Mouse (Mus musculus) stomach, embryonic 15.5 days (tissue): Measurements from ENCODE around the gene Npm1. TPM values are rescaled to one million over a fixed set of nuclear protein-coding genes. Genes with fewer than 3 reads are reported as not detected.

Experiments
- ATAC-seq: fragments of 200-750 bp; cut with Nextera tagmentation; 2 replicates; pipeline ENCODE4 v1.8.0; 2017; ENCODE audit warnings: low read depth, moderate number of reproducible peaks, moderate TSS enrichment; ENCODE audit not compliant: insufficient read depth, low FRiP score
- H3K27ac ChIP-seq: fragments of 300-500 bp; sonication (generic); 2 replicates; pipeline ENCODE4 v1.5.1; 2015; ENCODE audit warnings: mild to moderate bottlenecking, inconsistent platforms
- H3K27me3 ChIP-seq: fragments of 300-500 bp; sonication (generic); replicated peaks from 2 replicates; pipeline ENCODE4 v1.6.1; 2015; ENCODE audit warnings: inconsistent platforms
- H3K36me3 ChIP-seq: fragments of 300-500 bp; sonication (generic); 2 replicates; pipeline ENCODE4 v1.6.1; 2015; ENCODE audit warnings: inconsistent platforms
- H3K4me1 ChIP-seq: fragments of 300-500 bp; sonication (generic); 2 replicates; pipeline ENCODE4 v1.6.1; 2015; ENCODE audit warnings: inconsistent platforms
- H3K4me2 ChIP-seq: fragments of 300-500 bp; sonication (generic); 2 replicates; pipeline ENCODE4 v1.6.1; 2015; ENCODE audit warnings: mild to moderate bottlenecking, inconsistent platforms
- H3K4me3 ChIP-seq: fragments of 300-500 bp; sonication (generic); replicated peaks from 2 replicates; pipeline ENCODE4 v1.5.1; 2015; ENCODE audit warnings: inconsistent platforms
- H3K9ac ChIP-seq: fragments of 300-500 bp; sonication (generic); 2 replicates; pipeline ENCODE4 v1.6.1; 2015; ENCODE audit warnings: inconsistent platforms
- H3K9me3 ChIP-seq: fragments of 300-500 bp; sonication (generic); 2 replicates; pipeline ENCODE4 v1.6.1; 2016; ENCODE audit warnings: inconsistent platforms
- WGBS: fragments of 180-500 bp; shearing (Covaris S2); methylation state at CpG from one replicate; pipeline ENCODE4 v1.1.7; 2015; 5-methylcytosine and 5-hydroxymethylcytosine counted together
- polyA plus RNA-seq: library from polyadenylated mRNA; unstranded; fragments of >200 nt; fragmentation: Nextera tagmentation; extraction: Ambion mirVana; gene quantifications from 2 replicates; pipeline ENCODE4 v1.2.1, GENCODE M21; 2015

The Npm1 gene
- polyA plus RNA-seq, 1 experiment from 2014 or later, result 849 TPM

DNA sequence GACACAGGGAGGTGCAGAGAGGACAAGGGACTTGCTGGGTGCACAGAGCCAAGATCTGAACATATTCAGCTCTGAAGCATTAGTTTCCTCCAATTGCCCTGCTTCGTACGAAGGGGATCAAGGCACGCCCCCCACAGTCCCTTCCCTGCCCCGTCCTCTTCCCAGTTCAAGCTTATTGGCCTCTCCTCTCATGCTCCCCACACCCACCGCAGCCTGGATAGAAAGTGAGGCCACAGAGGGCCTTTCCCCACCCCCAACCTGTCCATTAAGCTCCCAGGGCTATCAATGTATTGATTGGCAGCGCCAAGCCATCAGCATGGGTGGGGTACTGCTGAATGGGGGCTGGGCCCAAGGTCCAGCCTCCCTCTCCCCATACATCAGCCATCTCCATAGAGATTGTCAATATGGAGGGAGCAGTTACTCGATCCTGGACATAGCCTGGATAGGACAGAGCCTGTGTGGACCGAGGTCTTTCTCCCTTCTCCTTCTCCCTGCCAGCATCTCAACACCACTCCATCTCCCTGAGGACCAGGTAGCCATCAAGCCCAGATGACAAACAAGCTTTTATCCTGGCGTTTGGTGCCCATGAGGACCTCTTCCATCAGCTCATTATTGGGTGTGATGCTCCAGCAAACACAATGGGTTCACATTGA, 23.4 kb downstream of the Npm1 start:
- peaks cover 5% of the 10 kb centered on the region; the same call in 1 of the 2 replicates for H3K27me3 ChIP-seq
- no peak overlapping the region for H3K4me2 ChIP-seq
- no peak overlapping the region for H3K27ac ChIP-seq
- no peaks in the 10 kb centered on the region for H3K36me3 ChIP-seq
- no peak overlapping the region for H3K9ac ChIP-seq
- no peaks in the 10 kb centered on the region for H3K9me3 ChIP-seq
- no peak for ATAC-seq
- no peak overlapping the region for H3K4me3 ChIP-seq
- WGBS, result 72% methylated on average over 9 of the region's 9 CpGs
- H3K4me1 ChIP-seq, result no peaks in the 10 kb centered on the region

DNA sequence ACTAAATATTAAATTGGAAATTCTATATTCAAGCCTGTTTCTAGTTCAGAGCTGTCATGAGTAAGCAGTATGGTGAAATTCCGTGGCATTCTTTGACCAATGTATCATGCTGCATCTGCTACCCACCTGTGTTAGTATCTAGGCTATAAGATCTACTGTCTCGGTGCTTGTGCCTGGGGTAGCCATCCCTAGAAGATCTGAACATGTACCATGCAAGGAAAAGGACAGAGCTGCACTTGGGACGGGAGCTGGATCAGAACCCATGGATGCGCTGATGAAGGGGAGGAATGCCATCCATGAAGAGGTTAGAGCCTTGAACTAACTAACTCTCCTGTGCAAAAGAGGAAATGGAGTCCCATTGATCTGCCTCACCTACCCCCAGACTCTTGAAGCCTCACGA, 24.3 kb downstream of the Npm1 start:
- Histone ChIP-seq H3K27ac (no peak overlapping the region), H3K9ac (no peak overlapping the region), H3K4me3 (no peak overlapping the region), H3K4me1 (no peaks in the 10 kb centered on the region), H3K27me3 (peaks cover under 1% of the 10 kb centered on the region; the same call in 1 of the 2 replicates), H3K9me3 (no peaks in the 10 kb centered on the region), H3K36me3 (no peaks in the 10 kb centered on the region), H3K4me2 (no peak overlapping the region)
- 81% methylated on average over 5 of the region's 5 CpGs for WGBS
- no peak for ATAC-seq

DNA sequence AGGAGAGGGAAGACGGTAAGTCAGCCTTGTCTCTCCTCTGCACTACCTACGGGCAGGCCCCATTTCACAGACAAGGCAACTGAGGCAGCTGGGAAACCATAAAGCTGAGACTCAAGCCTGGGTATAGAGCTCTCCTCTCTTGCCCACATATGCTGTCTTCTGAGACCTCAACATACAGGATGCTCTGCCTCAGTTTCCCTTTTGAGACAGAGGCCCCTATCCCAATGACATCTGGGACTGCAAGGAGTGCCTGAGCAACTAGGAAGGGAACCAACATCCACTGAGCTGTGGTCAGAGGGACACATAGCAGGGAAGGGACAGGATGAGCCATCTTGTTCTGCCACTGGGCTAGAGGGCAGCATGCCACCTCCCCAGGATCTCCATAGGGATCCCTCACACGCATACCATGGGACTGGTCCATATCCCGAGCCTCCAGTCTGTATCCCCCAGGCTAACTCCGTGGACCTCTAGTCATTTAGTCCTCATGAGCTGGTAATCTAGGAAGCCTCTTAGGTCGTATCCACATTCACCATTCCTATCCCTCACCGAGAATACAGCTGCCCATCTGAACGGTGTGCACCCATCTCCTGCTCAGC, 28.5 kb downstream of the Npm1 start:
- H3K4me1 ChIP-seq, result no peaks in the 10 kb centered on the region
- WGBS, result 82% methylated on average over 8 of the region's 8 CpGs
- H3K4me2 ChIP-seq, result no peak overlapping the region
- H3K27me3 ChIP-seq, result no peaks in the 10 kb centered on the region
- H3K27ac ChIP-seq, result no peak overlapping the region
- no peak for ATAC-seq
- no peaks in the 10 kb centered on the region for H3K9me3 ChIP-seq
- no peaks in the 10 kb centered on the region for H3K36me3 ChIP-seq
- no peak overlapping the region for H3K9ac ChIP-seq
- no peak overlapping the region for H3K4me3 ChIP-seq

DNA sequence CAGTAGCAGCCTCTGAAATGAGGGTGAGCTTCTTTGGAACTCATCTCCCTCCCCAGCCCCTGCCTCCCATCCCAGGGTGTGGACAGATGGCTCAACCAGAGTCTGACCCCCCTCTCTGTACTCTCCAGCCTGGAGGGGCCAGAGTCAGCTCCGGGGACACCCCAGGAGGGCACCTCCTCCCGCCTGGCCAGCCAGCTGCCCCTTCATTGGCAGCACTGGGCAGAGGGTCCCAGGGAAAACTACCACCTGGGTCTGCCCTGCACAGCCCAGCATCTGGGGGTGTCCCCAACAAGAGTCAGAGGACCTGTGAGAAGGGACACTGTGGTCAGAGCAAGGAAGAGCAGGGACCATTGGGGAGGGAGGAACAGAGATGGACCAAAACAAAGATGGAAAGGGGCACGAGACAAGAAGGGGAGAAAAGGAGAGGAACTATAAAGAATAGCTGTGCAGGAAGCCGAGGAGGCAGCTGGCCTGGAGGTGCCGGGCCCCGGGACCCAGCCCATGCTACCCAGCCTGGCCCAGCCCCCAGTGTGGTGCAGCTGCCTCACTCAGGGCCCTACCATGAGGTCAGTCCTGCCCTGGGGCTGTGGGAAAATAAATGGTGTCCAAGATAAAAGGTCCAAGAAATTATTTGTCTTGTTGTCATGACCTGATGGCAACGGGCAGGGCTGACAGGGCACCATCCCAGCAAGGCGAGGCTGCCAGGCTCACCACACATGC, 30.2 kb downstream of the Npm1 start:
- Histone ChIP-seq H3K9me3 (no peaks in the 10 kb centered on the region), H3K4me3 (no peak overlapping the region), H3K9ac (no peak overlapping the region), H3K27ac (no peak overlapping the region), H3K27me3 (no peaks in the 10 kb centered on the region), H3K4me2 (no peak overlapping the region), H3K36me3 (no peaks in the 10 kb centered on the region), H3K4me1 (no peaks in the 10 kb centered on the region)
- no peak for ATAC-seq
- 53% methylated on average over 8 of the region's 8 CpGs for WGBS

DNA sequence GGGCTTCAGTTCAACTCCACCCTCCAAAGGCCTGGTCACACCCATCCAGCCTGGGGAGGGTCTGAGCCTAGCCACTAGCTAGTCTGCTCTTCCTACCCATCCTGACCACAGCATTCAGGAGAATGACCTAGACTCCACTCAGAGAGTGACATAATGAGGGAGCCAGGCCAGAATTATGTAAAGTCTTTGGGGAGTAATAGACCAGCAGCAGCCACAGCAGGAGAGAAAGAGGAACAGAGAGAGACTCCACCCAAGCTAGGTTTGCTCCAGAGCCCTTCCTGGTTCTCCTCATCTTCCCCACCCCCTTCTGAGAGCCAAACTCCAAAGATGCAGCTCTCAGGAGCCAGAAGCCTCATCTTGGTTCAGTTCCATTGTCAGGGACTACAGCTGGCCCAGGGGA, 35.9 kb downstream of the Npm1 start:
- H3K4me1 ChIP-seq, result peaks cover 7% of the 10 kb centered on the region
- ATAC-seq, result no peak
- H3K4me2 ChIP-seq, result no peak overlapping the region
- no peaks in the 10 kb centered on the region for H3K9me3 ChIP-seq
- H3K9ac ChIP-seq, result no peak overlapping the region
- no peak overlapping the region for H3K4me3 ChIP-seq
- H3K27ac ChIP-seq, result no peak overlapping the region
- H3K36me3 ChIP-seq, result no peaks in the 10 kb centered on the region
- no peaks in the 10 kb centered on the region for H3K27me3 ChIP-seq

DNA sequence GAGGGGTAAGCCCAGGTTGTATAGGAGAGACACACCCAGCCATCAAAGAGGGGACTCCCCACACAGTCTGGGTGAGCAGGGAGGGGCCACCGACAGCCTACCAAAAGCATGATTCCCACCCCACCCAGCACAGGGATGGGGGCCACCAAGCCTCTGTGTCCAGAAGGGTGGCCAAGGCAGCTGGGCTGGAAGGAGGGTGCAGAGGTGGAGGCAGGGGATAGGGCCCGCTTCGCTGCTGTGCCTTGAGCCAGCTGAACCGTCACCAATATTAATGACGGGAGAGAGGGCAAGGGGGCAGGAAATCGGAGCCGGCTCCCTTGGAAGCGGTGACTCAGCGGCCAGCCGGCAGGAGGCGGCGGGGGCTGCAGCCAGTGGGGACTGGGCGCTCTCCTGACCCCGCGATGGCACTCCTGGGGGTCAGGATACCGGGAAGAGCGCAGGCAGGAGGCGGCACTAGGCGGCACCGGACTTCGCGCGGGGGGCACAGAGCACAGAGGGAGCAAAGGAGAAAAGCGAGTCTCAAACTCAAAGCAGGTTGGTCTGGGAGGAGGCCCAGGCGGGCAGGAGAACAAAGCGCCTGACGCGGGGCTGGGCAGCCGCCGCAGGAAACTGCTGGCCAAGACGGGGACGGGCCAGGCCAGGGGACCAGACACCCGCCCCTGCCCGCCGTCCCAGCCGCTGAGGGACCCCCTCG, 40.3 kb downstream of the Npm1 start:
- Histone ChIP-seq H3K27ac (no peak overlapping the region), H3K9ac (no peak overlapping the region), H3K4me2 (peak overlapping the region; percentile 76), H3K9me3 (no peaks in the 10 kb centered on the region), H3K4me1 (peaks cover 7% of the 10 kb centered on the region), H3K36me3 (no peaks in the 10 kb centered on the region), H3K27me3 (no peaks in the 10 kb centered on the region), H3K4me3 (peak overlapping the region; percentile 33)
- 4% methylated on average over 37 of the region's 37 CpGs for WGBS
- 0 out of 2 replicates have a peak, but pooled peaks have one; percentile 41 for ATAC-seq

DNA sequence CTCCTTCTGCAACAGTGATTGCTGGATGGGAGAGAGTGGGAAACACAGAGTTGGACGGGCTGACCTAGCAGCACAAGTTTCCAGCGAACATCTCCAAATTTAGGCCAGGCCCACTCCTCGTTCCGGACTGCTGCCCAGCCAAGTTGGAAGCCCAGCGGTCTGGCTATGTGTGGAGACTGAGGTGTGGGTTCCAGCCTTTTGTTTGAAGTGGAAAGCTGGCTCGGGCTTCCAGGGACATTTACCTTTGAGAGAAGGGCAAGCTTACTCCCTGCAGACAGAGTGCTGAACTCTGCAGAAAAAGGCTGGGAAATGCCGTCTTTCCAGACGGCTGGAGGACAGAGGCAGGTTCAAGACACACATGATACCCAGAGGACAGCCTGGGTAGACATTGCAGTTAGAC, 43.5 kb downstream of the Npm1 start:
- 74% methylated on average over 8 of the region's 8 CpGs for WGBS
- no peak overlapping the region for H3K9ac ChIP-seq
- H3K36me3 ChIP-seq, result no peaks in the 10 kb centered on the region
- H3K27me3 ChIP-seq, result no peaks in the 10 kb centered on the region
- H3K27ac ChIP-seq, result no peak overlapping the region
- H3K9me3 ChIP-seq, result no peaks in the 10 kb centered on the region
- H3K4me3 ChIP-seq, result no peak overlapping the region
- no peak overlapping the region for H3K4me2 ChIP-seq
- no peak for ATAC-seq
- H3K4me1 ChIP-seq, result peaks cover 7% of the 10 kb centered on the region

DNA sequence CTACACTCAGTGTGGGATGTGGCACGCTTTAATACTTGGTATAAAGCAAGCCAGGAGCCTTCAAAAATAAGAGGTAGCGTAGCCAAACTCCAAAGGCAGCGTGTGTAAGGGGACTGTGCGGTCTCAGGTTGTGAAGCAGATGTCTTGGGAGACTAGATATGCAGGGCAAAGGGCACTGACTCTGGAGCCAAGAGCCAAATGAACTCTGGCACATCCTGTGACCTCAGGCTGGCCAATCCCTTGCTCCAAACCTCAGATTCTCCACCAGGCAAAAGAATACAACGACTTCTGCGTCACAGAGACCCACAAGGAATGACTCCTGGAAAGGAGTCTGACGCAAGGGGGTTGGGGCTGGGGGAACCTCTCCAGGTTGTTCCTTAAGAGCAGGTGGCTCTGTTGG, 43.9 kb downstream of the Npm1 start:
- H3K27me3 ChIP-seq, result no peaks in the 10 kb centered on the region
- H3K9ac ChIP-seq, result no peak overlapping the region
- no peaks in the 10 kb centered on the region for H3K36me3 ChIP-seq
- no peak overlapping the region for H3K4me2 ChIP-seq
- H3K4me1 ChIP-seq, result peaks cover 7% of the 10 kb centered on the region
- ATAC-seq, result no peak
- no peak overlapping the region for H3K4me3 ChIP-seq
- no peaks in the 10 kb centered on the region for H3K9me3 ChIP-seq
- H3K27ac ChIP-seq, result no peak overlapping the region
- 70% methylated on average over 7 of the region's 7 CpGs for WGBS

DNA sequence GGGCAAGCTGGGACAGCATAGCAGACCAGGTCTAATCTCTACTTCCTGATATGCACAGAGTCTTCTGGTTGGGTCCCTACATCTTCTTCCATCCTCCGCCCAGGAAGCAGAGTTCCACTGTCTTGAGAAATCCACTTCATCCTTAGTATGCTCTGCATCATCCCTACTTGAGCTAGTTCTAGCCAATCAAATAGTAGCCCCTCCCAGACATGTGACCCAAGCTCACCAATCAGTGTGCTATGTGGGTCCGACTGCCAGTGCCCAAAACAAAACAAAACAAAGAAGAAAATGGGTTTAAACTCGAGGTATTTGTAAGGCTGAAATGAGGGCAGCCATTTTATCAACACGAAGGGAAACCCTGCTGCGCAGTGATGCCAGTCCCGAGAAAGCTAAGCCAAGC, 44.5 kb downstream of the Npm1 start:
- no peaks in the 10 kb centered on the region for H3K9me3 ChIP-seq
- H3K36me3 ChIP-seq, result no peaks in the 10 kb centered on the region
- H3K27ac ChIP-seq, result no peak overlapping the region
- 63% methylated on average over 6 of the region's 6 CpGs for WGBS
- H3K4me1 ChIP-seq, result peaks cover 7% of the 10 kb centered on the region
- no peak overlapping the region for H3K9ac ChIP-seq
- no peak overlapping the region for H3K4me3 ChIP-seq
- no peak overlapping the region for H3K4me2 ChIP-seq
- ATAC-seq, result no peak
- no peaks in the 10 kb centered on the region for H3K27me3 ChIP-seq

DNA sequence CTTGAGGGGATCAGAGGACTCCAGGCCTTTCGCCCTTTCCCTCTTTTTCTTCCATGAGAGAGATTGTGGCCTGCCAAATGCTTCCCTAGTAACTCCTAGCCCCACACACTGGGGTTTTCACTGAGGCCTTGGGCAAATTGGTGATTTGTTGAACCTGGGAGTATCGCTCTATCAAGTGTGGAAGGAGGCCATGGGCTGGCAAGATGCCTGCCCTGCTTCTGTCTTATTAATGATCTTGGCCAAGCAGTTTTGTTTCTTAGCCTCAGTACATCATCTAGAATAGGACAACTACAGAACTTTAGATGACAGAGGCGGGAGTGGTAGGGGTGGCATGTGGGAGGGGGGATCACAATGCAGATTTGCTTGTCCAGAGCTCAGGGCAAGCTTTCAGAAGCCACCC, 47.2 kb downstream of the Npm1 start:
- no peak overlapping the region for H3K9ac ChIP-seq
- H3K27ac ChIP-seq, result no peak overlapping the region
- H3K9me3 ChIP-seq, result no peaks in the 10 kb centered on the region
- no peak overlapping the region for H3K4me2 ChIP-seq
- WGBS, result 79% methylated on average over 3 of the region's 3 CpGs
- H3K4me3 ChIP-seq, result no peak overlapping the region
- H3K36me3 ChIP-seq, result no peaks in the 10 kb centered on the region
- no peaks in the 10 kb centered on the region for H3K4me1 ChIP-seq
- ATAC-seq, result no peak
- H3K27me3 ChIP-seq, result no peaks in the 10 kb centered on the region

DNA sequence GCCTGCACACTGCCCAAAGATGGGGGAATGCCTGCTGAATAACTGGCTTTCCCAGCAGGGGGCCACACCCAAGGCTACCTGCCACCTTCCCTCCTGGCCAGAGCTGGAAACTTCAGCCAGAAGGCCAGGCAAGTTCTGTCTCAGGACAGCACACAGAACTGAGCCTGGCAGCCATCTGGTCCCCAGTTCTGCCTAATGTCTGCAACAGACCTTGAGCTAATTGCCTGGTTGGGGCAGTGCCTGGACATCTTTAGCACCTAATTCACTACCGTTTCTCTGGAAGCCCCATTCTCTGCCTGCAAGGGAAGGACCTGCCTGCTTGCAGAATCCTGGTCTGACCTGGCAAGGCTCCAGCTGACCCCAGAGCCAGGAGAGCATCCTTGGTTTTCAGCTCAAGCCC, 50.6 kb downstream of the Npm1 start:
- no peak overlapping the region for H3K9ac ChIP-seq
- no peaks in the 10 kb centered on the region for H3K36me3 ChIP-seq
- H3K4me1 ChIP-seq, result no peaks in the 10 kb centered on the region
- WGBS, result 5% methylated on average over 1 of the region's 1 CpGs
- H3K27me3 ChIP-seq, result no peaks in the 10 kb centered on the region
- no peak for ATAC-seq
- H3K9me3 ChIP-seq, result no peaks in the 10 kb centered on the region
- H3K4me3 ChIP-seq, result no peak overlapping the region
- no peak overlapping the region for H3K27ac ChIP-seq
- H3K4me2 ChIP-seq, result no peak overlapping the region

DNA sequence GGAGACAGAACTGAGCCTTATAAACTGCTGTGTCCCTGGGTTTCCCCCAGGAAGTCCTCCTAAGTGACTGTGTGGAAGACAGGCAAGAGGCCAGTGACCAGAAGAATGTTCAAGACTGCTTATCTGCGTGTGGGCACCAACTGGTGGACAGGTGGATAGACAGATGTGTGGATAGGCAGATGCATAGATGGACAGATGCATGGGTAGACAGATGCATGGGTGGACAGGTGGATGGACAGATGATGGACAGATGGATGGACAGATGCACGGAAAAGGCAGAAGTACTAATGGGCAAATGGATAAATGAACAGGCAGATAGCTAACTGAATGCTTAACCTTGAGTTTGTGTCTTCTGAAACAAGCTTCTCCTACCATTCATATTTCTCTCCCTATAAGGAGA, 52.9 kb downstream of the Npm1 start:
- H3K36me3 ChIP-seq, result no peaks in the 10 kb centered on the region
- no peaks in the 10 kb centered on the region for H3K4me1 ChIP-seq
- no peaks in the 10 kb centered on the region for H3K27me3 ChIP-seq
- H3K9me3 ChIP-seq, result no peaks in the 10 kb centered on the region
- H3K27ac ChIP-seq, result no peak overlapping the region
- no peak for ATAC-seq
- H3K4me3 ChIP-seq, result no peak overlapping the region
- H3K4me2 ChIP-seq, result no peak overlapping the region
- H3K9ac ChIP-seq, result no peak overlapping the region
- WGBS, result 80% methylated on average over 2 of the region's 2 CpGs
